Mouse (Mus musculus) adrenal gland (tissue): Measurements from ENCODE around the gene Gm21985.

Experiments
- intact Hi-C: fragments of 180-260 bp; cut with DNase I; formaldehyde crosslinking; loops from one replicate; pipeline ENCODE4 v1.15.1; 2025
- long read RNA-seq, 2 experiments: library from polyadenylated mRNA; unstranded; transcript quantifications; one replicate each; pipeline ENCODE4 v2.0.0; 2020; ENCODE audit warnings: borderline replicate concordance in 1 of 2; ENCODE audit not compliant: insufficient replicate concordance in 1 of 2

Gene Gm21985
- long read RNA-seq, experiment 1: 0 reads
- long read RNA-seq, experiment 2, partial matches to known transcripts: 0 of 1 reads
- long read RNA-seq, experiment 2, other reads (novel, unspliced or antisense): 1 of 1 reads

GRCm38 (mm10) chr2:112266242-112266592 lies at the start of gene Gm21985:
Gm21985 (plus strand) TSS chr2:112266314.
- intact Hi-C loops: loop anchor here (10.0 kb wide), 2 partner anchors 69 to 189 kb away; partner anchors contain the start of gene Emc7

- intact Hi-C loops: no loop called here
Measured at GRCm38 (mm10) chr2:112217614-112218013, 48.5 kb upstream of the Gm21985 start.

GRCm38 (mm10) chr2:112220880-112221279 lies 45.2 kb upstream of the Gm21985 start:
- intact Hi-C loops: no loop called here

GRCm38 (mm10) chr2:112222607-112223006 lies 43.5 kb upstream of the Gm21985 start:
- intact Hi-C loops: no loop called here

GRCm38 (mm10) chr2:112224356-112224755 lies 41.8 kb upstream of the Gm21985 start:
- intact Hi-C loops: no loop called here

- intact Hi-C loops: no loop called here
Measured at GRCm38 (mm10) chr2:112232623-112233022, 33.5 kb upstream of the Gm21985 start.

- intact Hi-C loops: no loop called here
Measured at GRCm38 (mm10) chr2:112236620-112237019, 29.5 kb upstream of the Gm21985 start.

- intact Hi-C loops: no loop called here
Measured at GRCm38 (mm10) chr2:112238006-112238405, 28.1 kb upstream of the Gm21985 start.

- intact Hi-C loops: no loop called here
Measured at GRCm38 (mm10) chr2:112239212-112239934, 26.7 kb upstream of the Gm21985 start, which contains the start of gene Lpcat4. Lpcat4 (plus strand) TSS chr2:112239468.

GRCm38 (mm10) chr2:112239935-112240721 lies 26.0 kb upstream of the Gm21985 start:
- intact Hi-C loops: no loop called here

GRCm38 (mm10) chr2:112241787-112242186 lies 24.3 kb upstream of the Gm21985 start:
- intact Hi-C loops: no loop called here

- intact Hi-C loops: no loop called here
Measured at GRCm38 (mm10) chr2:112245307-112245706, 20.8 kb upstream of the Gm21985 start.

GRCm38 (mm10) chr2:112246193-112246592 lies 19.9 kb upstream of the Gm21985 start:
- intact Hi-C loops: no loop called here

- intact Hi-C loops: no loop called here
Measured at GRCm38 (mm10) chr2:112247323-112247722, 18.8 kb upstream of the Gm21985 start.

- intact Hi-C loops: no loop called here
Measured at GRCm38 (mm10) chr2:112249780-112250453, 16.2 kb upstream of the Gm21985 start.

- intact Hi-C loops: no loop called here
Measured at GRCm38 (mm10) chr2:112254675-112255515, 11.2 kb upstream of the Gm21985 start.

- intact Hi-C loops: no loop called here
Measured at GRCm38 (mm10) chr2:112259241-112259962, 6.7 kb upstream of the Gm21985 start, which contains the start of gene Nutm1. Nutm1 (minus strand) TSS chr2:112259291.

- intact Hi-C loops: loop anchor here (10.0 kb wide), 2 partner anchors 73 to 193 kb away; partner anchors contain the start of gene Emc7
Measured at GRCm38 (mm10) chr2:112261748-112262653, 4.1 kb upstream of the Gm21985 start, which contains the start of gene Nop10. Nop10 (plus strand) TSS chr2:112261926.
